Mouse (Mus musculus): ENCODE measurements around the gene Hist1h4a.

Hist1h4a gene

DNA sequence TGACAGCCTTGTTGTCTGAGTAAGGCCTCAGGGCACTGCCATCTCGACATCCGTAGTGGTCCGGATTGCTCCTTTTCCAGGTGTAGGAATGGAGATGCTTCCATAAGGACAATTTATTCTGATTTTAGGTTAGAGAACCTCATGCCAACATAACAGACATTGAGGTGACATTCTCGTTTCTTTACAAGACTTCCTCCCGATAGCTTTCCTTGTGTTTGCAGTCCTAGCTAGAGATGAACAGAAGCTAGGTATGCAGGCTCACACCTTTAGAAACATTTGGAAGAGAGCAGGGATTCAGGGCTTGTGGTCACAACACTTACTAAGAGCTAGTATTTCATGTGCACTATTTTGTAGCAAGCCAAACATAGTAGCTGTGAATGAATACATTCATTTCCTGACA, 17.8 kb downstream of the Hist1h4a start:
- DNase-seq (ENCODE audit: low spot score in 2 of 2), result no peak

DNA sequence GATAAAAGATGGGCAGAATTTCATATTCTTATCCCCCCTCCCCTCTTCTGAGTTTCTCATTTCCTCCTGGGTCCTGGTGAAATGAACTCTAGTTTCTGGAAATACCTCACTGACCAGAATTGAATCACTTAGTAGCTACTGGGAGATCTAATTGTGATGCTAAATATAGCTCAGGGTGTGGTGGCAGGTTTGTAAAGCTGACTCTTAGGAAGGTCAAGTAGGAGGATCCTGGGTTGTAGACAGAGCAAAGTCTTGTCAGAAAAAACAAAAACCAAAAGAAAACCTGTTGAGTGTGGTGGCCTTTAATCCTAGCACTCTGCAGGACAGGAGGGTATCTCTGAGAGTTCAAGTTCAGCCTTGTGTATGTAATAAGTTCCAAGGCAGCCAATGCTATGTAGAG, 19.0 kb downstream of the Hist1h4a start:
- DNase-seq (ENCODE audit: low spot score in 2 of 2), result no peak

DNA sequence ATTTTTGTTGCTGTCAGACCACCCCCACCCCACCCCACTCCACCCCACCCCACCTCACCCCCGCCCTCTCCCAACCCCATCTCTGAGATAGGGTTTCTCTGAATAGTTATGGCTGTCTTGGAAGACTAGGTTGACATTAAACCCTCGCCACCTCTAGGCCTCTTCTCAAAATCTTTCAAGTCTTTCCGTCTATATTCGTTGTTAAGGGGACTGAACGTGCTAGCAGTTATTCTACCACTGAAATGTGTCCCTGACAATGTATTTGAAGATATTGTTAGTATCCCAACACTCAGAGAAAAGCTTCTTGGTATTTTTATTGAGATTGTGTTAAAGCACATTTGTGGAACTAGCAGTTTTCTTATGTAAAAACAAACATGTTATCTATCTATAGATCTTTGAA, 20.1 kb downstream of the Hist1h4a start:
- DNase-seq (ENCODE audit: low spot score in 2 of 2), result no peak

DNA sequence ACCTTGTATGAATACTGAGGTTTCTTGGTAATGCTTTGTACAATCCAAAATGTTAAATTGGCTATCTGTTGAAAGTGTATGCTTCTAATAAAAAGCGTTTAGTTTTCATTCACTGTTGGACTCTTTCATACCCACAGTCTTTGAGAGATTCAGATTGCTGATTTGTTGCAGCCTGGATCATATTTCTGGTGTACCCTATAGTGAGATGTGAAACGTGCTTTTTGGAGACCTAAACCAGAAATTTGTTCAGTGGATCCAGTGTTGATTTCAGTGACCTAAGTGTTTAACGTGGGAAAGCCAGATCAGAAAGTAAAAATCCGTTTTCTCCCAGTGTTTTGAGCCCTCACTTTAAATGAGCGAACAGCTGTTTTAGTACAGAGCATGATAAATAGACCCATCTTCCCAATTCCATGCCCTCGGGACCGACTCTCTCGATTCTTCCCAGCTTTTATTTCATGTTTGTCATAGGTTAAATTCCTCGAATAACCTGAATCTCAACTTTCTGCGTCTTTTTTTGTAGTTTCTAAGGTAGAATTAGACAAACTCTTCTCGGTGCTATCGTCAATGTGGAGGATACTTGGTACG, 20.7 kb downstream of the Hist1h4a start:
- no peak for DNase-seq (ENCODE audit: low spot score in 2 of 2)

DNA sequence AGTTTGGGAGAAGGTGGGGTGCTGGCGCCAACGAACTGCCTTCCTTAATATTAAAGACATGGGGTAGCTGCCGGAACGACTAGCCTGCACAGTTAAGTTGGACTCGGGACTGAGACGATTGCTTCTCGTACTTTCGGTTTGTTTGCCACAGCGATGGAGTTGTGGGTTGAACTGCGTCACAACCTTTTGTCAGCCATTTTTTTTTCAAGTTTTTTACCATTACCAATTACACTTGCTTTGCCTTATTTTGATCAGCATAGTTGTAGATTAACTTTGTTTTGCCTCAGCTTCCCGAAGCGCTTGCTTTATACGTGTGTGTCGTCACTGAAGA, 21.1 kb downstream of the Hist1h4a start:
- no peak for DNase-seq (ENCODE audit: low spot score in 2 of 2)

DNA sequence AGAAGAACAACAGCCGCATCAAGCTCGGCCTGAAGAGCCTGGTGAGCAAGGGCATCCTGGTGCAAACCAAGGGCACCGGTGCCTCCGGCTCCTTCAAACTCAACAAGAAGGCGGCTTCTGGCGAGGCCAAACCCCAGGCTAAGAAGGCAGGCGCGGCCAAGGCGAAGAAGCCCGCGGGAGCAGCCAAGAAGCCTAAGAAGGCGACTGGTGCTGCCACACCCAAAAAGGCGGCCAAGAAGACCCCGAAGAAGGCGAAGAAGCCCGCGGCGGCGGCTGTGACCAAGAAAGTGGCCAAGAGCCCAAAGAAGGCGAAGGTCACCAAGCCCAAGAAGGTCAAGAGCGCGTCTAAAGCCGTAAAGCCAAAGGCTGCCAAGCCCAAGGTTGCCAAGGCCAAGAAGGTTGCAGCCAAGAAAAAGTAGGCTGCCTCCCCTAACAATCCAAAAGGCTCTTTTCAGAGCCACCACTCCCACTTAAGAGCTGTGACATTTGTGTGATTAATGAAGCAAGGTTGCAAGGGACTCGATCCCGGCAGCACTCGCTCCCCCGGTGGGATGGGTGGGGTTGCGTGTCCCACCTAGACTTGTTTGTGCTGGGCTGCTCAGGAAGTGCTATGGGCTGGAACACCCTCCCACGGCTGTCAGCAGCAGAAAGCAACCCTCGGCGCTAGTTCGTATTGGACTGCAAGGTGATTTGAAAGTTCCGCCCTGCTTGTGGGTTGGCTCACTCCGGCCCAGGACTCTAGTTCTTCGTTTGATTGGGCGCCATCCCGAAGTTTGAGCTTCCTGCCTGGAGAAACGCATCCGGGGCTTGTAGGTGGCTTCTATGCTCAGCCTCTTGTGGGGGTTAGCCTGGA, 21.7 kb downstream of the Hist1h4a start:
- peak; percentile 87 to 90 for DNase-seq (ENCODE audit: low spot score in 2 of 2)

DNA sequence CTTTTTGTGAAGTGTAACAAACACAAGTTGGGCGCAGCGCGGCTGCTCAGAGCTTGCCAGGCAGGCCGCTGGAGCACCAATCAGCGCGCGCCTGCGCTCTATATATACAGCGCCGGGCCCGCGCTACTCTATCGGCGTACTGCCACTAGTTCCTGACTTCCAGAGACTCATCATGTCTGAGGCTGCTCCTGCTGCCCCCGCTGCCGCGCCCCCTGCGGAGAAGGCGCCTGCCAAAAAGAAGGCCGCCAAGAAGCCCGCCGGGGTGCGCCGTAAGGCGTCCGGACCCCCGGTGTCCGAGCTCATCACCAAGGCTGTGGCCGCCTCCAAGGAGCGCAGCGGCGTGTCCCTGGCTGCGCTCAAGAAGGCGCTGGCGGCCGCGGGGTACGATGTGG, 22.4 kb downstream of the Hist1h4a start, which contains the start of gene Hist1h1c:
Hist1h1c (plus strand) TSS at position 132 of the 392 bp plus-strand sequence.
- DNase-seq (ENCODE audit: low spot score in 2 of 2), result peak; percentile 95 to 97

DNA sequence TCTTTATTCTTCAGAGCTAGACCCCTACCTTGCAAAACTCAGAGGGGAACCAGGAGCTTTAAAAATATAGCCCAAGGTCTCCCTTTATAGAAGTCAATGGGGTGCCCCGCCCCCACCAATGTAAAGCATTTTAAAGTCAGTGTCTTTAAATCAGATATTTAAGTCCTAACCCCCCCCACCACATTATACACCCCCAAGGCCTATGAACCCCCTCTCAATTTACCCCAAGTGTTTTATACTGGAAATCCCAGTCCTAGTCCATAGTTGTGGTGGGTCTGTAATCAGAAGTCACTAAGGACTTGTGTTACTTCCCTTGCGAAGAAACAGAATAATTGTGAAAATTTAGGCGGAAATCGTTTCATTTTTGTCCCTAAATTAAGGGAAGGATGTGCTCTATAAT, 23.0 kb downstream of the Hist1h4a start:
- DNase-seq (ENCODE audit: low spot score in 2 of 2), result peak in 1 of 2 experiments; percentile 47

DNA sequence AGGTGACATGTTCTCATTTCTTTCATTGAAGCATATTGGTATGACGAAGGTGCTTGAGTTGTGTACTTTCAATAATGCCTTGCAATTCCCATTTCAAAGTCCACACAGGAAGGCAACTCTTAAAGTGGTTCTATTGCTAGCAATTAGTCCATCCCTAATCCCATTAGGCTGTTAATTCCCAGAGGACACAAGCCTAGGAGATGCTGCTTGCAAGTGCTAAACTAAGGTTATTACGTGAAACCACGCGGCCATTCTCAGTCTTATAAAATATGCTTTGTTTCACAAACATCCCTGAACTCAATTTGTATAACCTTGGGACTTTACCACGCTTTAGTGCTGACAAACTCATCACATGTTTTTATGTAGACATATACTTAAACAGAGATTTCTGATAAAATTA, 23.9 kb downstream of the Hist1h4a start:
- DNase-seq (ENCODE audit: low spot score in 2 of 2), result no peak

DNA sequence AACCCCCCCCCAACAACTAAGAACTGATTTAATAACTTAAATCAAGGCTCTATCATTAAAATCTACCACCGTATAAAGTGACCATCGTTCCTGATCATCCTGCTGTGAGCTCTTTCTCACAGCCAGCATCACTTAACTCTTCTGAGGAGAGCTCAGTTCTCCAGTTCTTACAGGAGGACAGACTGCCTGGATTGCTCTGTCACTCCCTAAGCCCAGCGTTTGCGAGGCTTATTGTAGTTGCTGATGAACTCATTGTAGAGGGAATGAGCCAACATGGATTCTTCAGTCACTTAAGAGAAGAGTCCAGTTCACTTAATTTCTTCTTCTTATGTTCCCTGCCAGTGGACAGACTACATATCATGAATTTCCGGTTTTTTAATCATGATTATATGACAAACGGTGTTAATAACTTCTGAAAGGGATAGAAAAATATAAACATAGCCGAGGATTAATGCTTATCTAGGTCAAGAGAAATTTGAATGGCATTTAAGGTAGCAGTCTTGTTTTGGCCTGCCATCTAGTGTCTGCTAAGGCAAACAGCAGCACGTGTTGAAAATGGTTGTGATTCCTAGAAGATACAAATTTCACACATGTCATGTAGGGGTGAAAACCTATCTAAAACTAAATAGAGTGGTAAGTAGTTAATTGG, 28.8 kb downstream of the Hist1h4a start:
- no peak for DNase-seq (ENCODE audit: low spot score in 2 of 2)

DNA sequence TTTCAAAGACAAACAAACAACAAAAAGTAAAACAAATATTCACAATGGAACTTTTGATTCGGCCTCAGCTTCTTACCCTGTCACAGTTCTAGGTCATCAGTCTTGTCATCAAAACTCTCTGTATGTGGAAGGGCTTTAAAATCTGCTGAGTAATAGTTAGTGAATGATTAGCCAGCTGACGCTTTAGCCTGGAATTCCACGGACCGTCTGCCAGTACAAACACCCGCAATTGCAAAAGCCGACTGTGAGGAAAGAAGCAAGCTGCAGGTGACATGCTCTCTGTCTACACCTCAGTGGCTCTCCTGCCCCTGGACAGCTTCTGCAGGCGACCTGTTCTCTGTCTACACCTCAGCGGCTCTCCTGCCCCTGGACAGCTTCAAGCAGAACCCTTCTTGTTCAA, 30.6 kb downstream of the Hist1h4a start:
- DNase-seq (ENCODE audit: low spot score in 2 of 2), result no peak

DNA sequence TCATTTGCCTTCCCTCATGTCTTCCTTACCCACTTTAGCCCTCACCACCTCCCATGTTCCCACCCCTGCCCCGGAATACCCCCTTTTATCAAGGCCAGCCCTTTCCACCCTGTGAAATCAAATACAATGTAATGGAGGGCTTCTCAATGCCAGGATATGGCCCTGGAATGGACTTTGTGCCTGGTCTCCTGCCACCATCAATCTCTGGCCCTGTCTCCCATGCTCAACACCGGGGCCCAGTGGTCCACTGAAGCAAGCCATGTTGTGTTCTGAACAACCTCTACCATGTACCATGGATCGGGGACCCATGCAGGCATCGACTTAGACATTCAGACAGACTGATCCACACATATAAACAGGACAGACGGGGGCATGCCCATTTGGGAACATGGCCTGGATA, 31.3 kb downstream of the Hist1h4a start:
- DNase-seq (ENCODE audit: low spot score in 2 of 2), result peak in 1 of 2 experiments; percentile 3

DNA sequence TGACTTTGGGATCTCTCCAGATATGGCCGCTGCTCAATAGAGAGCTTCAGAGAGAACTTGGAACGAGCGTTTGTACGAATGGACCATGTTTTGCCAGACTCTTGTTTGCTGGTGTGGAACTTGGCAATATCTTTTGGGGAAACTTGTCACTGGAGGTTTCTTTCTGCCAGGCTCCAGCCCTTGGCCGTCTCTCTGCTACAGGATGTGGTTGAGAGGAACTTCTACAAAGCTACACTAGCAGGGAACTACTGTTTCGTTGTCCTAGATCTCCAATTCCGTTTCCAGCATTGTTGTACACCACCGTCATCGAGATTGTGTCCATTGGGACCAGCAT, 31.9 kb downstream of the Hist1h4a start:
- DNase-seq (ENCODE audit: low spot score in 2 of 2), result peak; percentile 34 to 36

DNA sequence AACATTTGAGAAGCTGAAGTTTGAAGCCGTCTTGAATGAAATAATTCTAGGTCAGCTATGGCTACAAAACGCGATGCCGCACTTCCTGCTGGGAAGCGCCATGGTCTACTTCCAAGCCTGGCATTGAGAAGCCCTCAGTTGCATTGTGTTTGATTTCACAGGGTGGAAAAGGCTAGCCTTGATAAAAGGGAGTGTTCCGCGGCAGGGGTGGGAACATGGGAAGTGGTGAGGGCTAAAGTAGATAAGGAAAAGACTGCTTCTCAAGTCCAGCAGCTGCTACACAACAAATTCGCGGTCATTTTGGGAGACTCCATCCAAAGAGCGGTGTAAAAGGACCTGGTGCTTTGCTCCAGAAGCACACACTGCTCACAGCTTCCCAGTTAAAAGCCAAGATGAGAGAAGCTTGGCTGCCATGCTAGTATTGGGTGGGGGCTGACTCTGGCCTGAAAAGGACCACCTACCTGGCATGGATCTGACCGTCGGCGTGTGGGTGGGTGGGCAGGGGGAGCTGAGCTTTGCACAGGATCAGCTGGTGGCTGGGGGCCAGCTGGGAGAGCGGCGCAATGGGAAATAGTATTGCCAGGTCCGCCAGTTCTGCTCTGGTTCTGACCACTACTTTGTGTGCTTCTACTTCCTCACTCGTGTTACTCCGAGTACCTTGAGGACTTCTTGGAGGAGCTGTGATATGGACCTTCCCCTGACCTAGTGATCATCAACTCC, 32.4 kb downstream of the Hist1h4a start:
- DNase-seq (ENCODE audit: low spot score in 2 of 2), result peak in 1 of 2 experiments; percentile 3

DNA sequence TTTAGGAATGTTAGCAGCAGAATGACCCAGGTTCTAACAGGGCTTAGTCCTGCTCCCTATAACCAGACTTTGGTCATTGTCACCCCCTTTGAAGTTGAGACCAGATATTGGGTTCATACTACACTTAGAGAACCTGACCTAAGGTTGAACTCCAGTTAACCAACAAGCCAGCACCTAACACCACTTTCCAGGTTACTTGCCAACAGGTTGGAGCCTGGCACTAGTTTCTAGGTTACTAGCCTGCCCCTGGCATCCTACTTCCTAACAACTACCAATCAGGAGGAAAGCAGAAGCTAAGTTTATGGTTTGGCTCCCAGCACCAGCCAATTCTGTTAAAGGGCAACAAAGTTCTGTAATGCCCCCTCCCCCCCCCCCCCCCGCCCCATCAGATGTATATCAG, 35.8 kb downstream of the Hist1h4a start:
- no peak for DNase-seq (ENCODE audit: low spot score in 2 of 2)

DNA sequence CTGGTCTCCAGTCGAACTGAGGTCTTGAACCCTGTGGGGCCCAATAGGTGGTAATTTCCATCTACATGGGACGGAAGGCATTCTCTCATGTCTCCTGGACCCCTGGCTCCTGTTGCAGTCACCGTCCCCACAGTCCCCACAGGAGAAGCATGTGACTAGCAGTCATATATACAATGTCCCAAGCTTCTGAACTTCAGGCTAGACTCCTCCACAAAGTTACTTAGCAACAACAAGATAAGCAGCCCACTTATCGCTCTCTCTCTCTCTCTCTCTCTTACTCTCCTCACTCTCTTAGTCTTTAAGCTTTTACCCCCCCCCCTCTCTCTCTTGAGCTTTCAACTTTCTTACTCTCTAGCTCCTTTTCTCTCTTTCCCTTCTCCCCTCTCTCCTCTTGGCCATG, 36.8 kb downstream of the Hist1h4a start:
- peak in 1 of 2 experiments; percentile 1 for DNase-seq (ENCODE audit: low spot score in 2 of 2)

DNA sequence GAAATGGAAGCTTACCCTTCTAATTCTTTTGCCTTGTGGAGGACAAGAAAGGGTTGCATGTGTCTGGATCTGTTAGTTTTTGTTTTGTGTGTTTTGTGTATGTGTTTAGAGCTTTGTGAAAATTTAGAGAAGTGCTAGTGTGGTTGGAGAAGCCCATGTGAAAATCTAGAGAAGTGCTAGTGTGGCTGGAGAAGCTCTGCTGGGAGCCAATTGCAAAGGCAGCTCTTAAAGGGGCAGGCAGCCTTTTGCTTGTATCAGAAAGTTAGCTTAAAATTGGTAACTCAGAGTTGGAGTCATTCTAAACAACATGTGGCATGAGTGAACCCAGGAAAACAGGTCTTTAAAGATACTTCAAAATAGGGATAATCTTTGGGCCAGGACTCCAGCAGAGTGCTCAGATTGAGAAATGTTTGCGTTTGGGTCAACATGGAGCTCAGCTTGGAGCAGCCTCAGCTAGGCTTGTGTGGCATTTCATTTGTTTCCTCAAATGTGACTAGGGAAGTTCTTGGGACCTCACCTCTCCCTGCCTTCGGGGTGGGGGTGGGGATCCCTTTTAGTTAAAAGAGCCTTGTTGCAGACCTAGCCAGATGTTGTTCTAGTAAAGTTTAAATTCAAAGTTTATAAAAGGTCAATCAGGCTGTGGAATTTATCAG, 43.3 kb downstream of the Hist1h4a start:
- peak in 1 of 2 experiments; percentile 1 for DNase-seq (ENCODE audit: low spot score in 2 of 2)

DNA sequence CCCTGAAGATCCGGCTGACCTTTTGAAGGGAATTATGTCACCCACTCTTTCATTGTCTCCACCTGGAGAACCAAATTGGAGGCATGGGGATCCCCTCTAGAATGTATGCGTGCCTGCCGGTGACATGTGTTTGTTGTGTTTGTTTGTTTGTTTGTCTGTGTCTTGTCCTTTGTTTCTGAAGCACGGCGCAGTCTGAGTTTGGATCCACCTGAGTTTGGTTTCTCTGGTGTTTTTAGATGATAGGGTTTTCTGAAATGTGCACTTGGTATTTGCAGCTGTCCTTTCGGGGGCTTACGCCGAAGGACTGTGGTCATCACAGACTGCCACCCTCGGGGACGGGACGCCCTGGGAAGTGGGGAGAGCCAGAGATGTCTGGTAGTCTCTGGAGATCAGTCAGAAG, 43.9 kb downstream of the Hist1h4a start:
- peak in 1 of 2 experiments; percentile 2 for DNase-seq (ENCODE audit: low spot score in 2 of 2)

DNA sequence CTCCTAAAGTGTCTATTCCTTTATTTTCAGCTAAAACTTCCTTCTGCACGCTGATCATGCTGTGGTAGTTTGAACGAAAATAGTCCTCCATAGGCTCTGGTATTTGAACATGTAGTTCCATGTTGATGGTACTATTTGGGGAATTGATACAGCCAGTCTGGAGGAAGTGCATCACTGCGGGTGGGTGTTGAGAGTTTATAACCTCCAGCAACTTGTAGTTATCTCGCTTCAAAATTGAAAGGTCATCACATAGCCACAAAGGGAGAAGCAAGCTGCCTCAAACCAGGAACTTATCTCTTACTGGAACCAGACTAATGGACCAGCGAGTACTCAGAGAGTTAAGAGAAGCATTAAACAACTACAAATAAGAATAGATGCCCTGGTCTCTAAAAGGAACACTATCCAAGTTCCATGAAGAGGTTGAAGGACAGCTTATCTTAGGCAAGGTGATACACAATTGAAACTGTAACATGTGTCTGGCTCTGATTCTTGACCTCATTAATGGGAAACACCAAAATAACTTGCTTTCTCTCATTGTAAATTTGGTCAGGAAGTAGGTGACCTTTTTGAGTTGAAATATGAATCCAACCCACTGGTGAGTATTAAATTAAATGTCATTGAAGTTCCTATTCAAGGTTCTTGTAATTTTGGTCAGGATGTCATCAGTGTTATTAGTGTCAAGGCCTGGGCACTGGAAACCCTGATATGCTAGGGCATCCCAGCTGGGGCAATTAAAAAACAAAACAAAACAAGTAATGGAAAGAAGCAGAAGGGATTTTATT, 44.6 kb downstream of the Hist1h4a start:
- no peak for DNase-seq (ENCODE audit: low spot score in 2 of 2)
